Mouse (Mus musculus): ENCODE measurements around the gene Zfp974. TPM values are rescaled to one million over a fixed set of nuclear protein-coding genes. Genes with fewer than 3 reads are reported as not detected.
A peak's percentile ranks its signal among the peaks of the same experiment; 100 is the strongest.
"Not testable (repeated sequence)": the region's sequence is repeated elsewhere in the genome, so short reads cannot be mapped to it uniquely, and the experiment has no call there.

Gene Zfp974
- polyA plus RNA-seq (2012; rRNA removed), result 0.39 and 0.48 TPM in 2 replicates

- no peaks in the 10 kb centered on the region for H3K27me3 ChIP-seq (ENCODE audit: control insufficient read depth, insufficient read depth, low read length)
- peaks cover 7% of the 10 kb centered on the region; the same call in 1 of the 2 replicates for H3K4me1 ChIP-seq (ENCODE audit: control insufficient read depth, insufficient read depth, insufficient read length, low read length)
- 0 out of 2 replicates have a peak within 1 kb of the TSS, but pooled peaks have one; percentile 10 for H3K27ac ChIP-seq (ENCODE audit: insufficient read depth, low read depth, low read length)
- H3K36me3 ChIP-seq (ENCODE audit: control insufficient read depth, insufficient read depth, low read length), result peaks cover 4% of the 10 kb centered on the region; the same call in 1 of the 2 replicates
- WGBS, result 3% methylated on average over 40 of the region's 40 CpGs
- peak within 1 kb of the TSS; percentile 97 for H3K4me3 ChIP-seq (ENCODE audit: low read depth, low read length)
- no peak for TF ChIP-seq CTCF (IDR thresholded peaks at IDR 0.05; ENCODE audit: extremely low read depth, insufficient read length, insufficient replicate concordance, low read depth, low read length)
- TF ChIP-seq POLR2A (IDR thresholded peaks at IDR 0.05; ENCODE audit: low read depth, low read length), result no peak; the same call in 1 of the 2 replicates
These were observed at the start of gene Zfp974 for GRCm38 (mm10) chr7:27928818-27929695. Zfp974 (minus strand) TSS chr7:27929460.

GRCm38 (mm10) chr7:27949451-27949850, 20.2 kb upstream of the Zfp974 start:
- not testable (repeated sequence) for H3K4me3 ChIP-seq (ENCODE audit: low read depth, low read length); H3K27me3 ChIP-seq (ENCODE audit: control insufficient read depth, insufficient read depth, low read length); H3K27ac ChIP-seq (ENCODE audit: insufficient read depth, low read depth, low read length); H3K36me3 ChIP-seq (ENCODE audit: control insufficient read depth, insufficient read depth, low read length); H3K4me1 ChIP-seq (ENCODE audit: control insufficient read depth, insufficient read depth, insufficient read length, low read length)
- WGBS, result 94% methylated on average over 13 of the region's 13 CpGs

GRCm38 (mm10) chr7:27941869-27942268, 12.6 kb upstream of the Zfp974 start:
- H3K36me3 ChIP-seq (ENCODE audit: control insufficient read depth, insufficient read depth, low read length); H3K4me1 ChIP-seq (ENCODE audit: control insufficient read depth, insufficient read depth, insufficient read length, low read length); H3K27me3 ChIP-seq (ENCODE audit: control insufficient read depth, insufficient read depth, low read length); H3K4me3 ChIP-seq (ENCODE audit: low read depth, low read length); H3K27ac ChIP-seq (ENCODE audit: insufficient read depth, low read depth, low read length): not testable (repeated sequence)
- TF ChIP-seq CTCF (IDR thresholded peaks at IDR 0.05; ENCODE audit: extremely low read depth, insufficient read length, insufficient replicate concordance, low read depth, low read length), result peak; percentile 13; the same call in 1 of the 2 replicates
- WGBS, result 20% methylated on average over 5 of the region's 7 CpGs

- not testable (repeated sequence) for H3K36me3 ChIP-seq (ENCODE audit: control insufficient read depth, insufficient read depth, low read length)
- WGBS, result 8% methylated on average over 1 of the region's 9 CpGs
These were observed 4.5 kb upstream of the Zfp974 start for GRCm38 (mm10) chr7:27933800-27934158.

GRCm38 (mm10) chr7:27933050-27933799, 4.0 kb upstream of the Zfp974 start:
- Histone ChIP-seq H3K27me3 (ENCODE audit: control insufficient read depth, insufficient read depth, low read length) (no peaks in the 10 kb centered on the region), H3K4me1 (ENCODE audit: control insufficient read depth, insufficient read depth, insufficient read length, low read length) (peaks cover 7% of the 10 kb centered on the region; the same call in 1 of the 2 replicates), H3K27ac (ENCODE audit: insufficient read depth, low read depth, low read length) (peak overlapping the region; percentile 32; the same call in 1 of the 2 replicates), H3K4me3 (ENCODE audit: low read depth, low read length) (no peak overlapping the region), H3K36me3 (ENCODE audit: control insufficient read depth, insufficient read depth, low read length) (no peaks in the 10 kb centered on the region)
- WGBS, result 16% methylated on average over 7 of the region's 7 CpGs
- TF ChIP-seq POLR2A (IDR thresholded peaks at IDR 0.05; ENCODE audit: low read depth, low read length), result no peak
- TF ChIP-seq CTCF (IDR thresholded peaks at IDR 0.05; ENCODE audit: extremely low read depth, insufficient read length, insufficient replicate concordance, low read depth, low read length), result no peak

More at GRCm38 (mm10) chr7:27933800-27934158, 4.5 kb upstream of the Zfp974 start:
- not testable (repeated sequence) for H3K27ac ChIP-seq (ENCODE audit: insufficient read depth, low read depth, low read length); H3K4me1 ChIP-seq (ENCODE audit: control insufficient read depth, insufficient read depth, insufficient read length, low read length); H3K27me3 ChIP-seq (ENCODE audit: control insufficient read depth, insufficient read depth, low read length); H3K4me3 ChIP-seq (ENCODE audit: low read depth, low read length)

GRCm38 (mm10) chr7:27927041-27927440, 2.2 kb downstream of the Zfp974 start:
- H3K36me3 ChIP-seq (ENCODE audit: control insufficient read depth, insufficient read depth, low read length); H3K27ac ChIP-seq (ENCODE audit: insufficient read depth, low read depth, low read length); H3K4me3 ChIP-seq (ENCODE audit: low read depth, low read length); H3K4me1 ChIP-seq (ENCODE audit: control insufficient read depth, insufficient read depth, insufficient read length, low read length); H3K27me3 ChIP-seq (ENCODE audit: control insufficient read depth, insufficient read depth, low read length): not testable (repeated sequence)
- 46% methylated on average over 4 of the region's 4 CpGs for WGBS

GRCm38 (mm10) chr7:27910952-27911351, 18.3 kb downstream of the Zfp974 start:
- H3K36me3 ChIP-seq (ENCODE audit: control insufficient read depth, insufficient read depth, low read length), result peaks cover 10% of the 10 kb centered on the region
- WGBS, result 92% methylated on average over 3 of the region's 4 CpGs
- not testable (repeated sequence) for H3K4me1 ChIP-seq (ENCODE audit: control insufficient read depth, insufficient read depth, insufficient read length, low read length)

More at GRCm38 (mm10) chr7:27910952-27911351, 18.3 kb downstream of the Zfp974 start:
- H3K27me3 ChIP-seq (ENCODE audit: control insufficient read depth, insufficient read depth, low read length); H3K4me3 ChIP-seq (ENCODE audit: low read depth, low read length); H3K27ac ChIP-seq (ENCODE audit: insufficient read depth, low read depth, low read length): not testable (repeated sequence)

Data from small intestine, adult 2 months (tissue).